Mouse (Mus musculus): ENCODE measurements around the gene Chtf18.

Gene Chtf18

GRCm38 (mm10) chr17:25735246-25735645 lies 8.0 kb upstream of the Chtf18 start:
- DNase-seq (ENCODE audit: low spot score), result no peak

- peak; percentile 60 for DNase-seq (ENCODE audit: low spot score)
Observed at GRCm38 (mm10) chr17:25732082-25732481, 4.9 kb upstream of the Chtf18 start.

- no peak for DNase-seq (ENCODE audit: low spot score)
Observed at GRCm38 (mm10) chr17:25728009-25728270, 721 bp upstream of the Chtf18 start.

- no peak for DNase-seq (ENCODE audit: low spot score)
Observed at GRCm38 (mm10) chr17:25725264-25725663, 2.0 kb downstream of the Chtf18 start.

GRCm38 (mm10) chr17:25723919-25724318 lies 3.3 kb downstream of the Chtf18 start:
- no peak for DNase-seq (ENCODE audit: low spot score)

GRCm38 (mm10) chr17:25723470-25723869 lies 3.7 kb downstream of the Chtf18 start:
- DNase-seq (ENCODE audit: low spot score), result no peak

- DNase-seq (ENCODE audit: low spot score), result no peak
Observed at GRCm38 (mm10) chr17:25721476-25721875, 5.7 kb downstream of the Chtf18 start.

GRCm38 (mm10) chr17:25717691-25718090 lies 9.5 kb downstream of the Chtf18 start:
- no peak for DNase-seq (ENCODE audit: low spot score)

- no peak for DNase-seq (ENCODE audit: low spot score)
Observed at GRCm38 (mm10) chr17:25716711-25717637, 10.2 kb downstream of the Chtf18 start, which contains the start of gene Gng13. Gng13 (plus strand) TSS chr17:25717171.

- DNase-seq (ENCODE audit: low spot score), result no peak
Observed at GRCm38 (mm10) chr17:25716130-25716529, 11.1 kb downstream of the Chtf18 start.

GRCm38 (mm10) chr17:25715627-25716026 lies 11.6 kb downstream of the Chtf18 start:
- DNase-seq (ENCODE audit: low spot score), result no peak

GRCm38 (mm10) chr17:25711136-25711535 lies 16.1 kb downstream of the Chtf18 start:
- no peak for DNase-seq (ENCODE audit: low spot score)

GRCm38 (mm10) chr17:25709994-25710393 lies 17.2 kb downstream of the Chtf18 start:
- DNase-seq (ENCODE audit: low spot score), result no peak

- DNase-seq (ENCODE audit: low spot score), result no peak
Observed at GRCm38 (mm10) chr17:25700863-25701496, 26.2 kb downstream of the Chtf18 start.

GRCm38 (mm10) chr17:25698446-25698845 lies 28.8 kb downstream of the Chtf18 start:
- no peak for DNase-seq (ENCODE audit: low spot score)

- no peak for DNase-seq (ENCODE audit: low spot score)
Observed at GRCm38 (mm10) chr17:25696263-25696662, 31.0 kb downstream of the Chtf18 start.

- DNase-seq (ENCODE audit: low spot score), result no peak
Observed at GRCm38 (mm10) chr17:25688922-25689321, 38.3 kb downstream of the Chtf18 start.

- DNase-seq (ENCODE audit: low spot score), result no peak
Observed at GRCm38 (mm10) chr17:25686323-25686722, 40.9 kb downstream of the Chtf18 start.

GRCm38 (mm10) chr17:25681636-25682035 lies 45.6 kb downstream of the Chtf18 start:
- no peak for DNase-seq (ENCODE audit: low spot score)

GRCm38 (mm10) chr17:25679818-25680217 lies 47.4 kb downstream of the Chtf18 start:
- DNase-seq (ENCODE audit: low spot score), result no peak

- no peak for DNase-seq (ENCODE audit: low spot score)
Observed at GRCm38 (mm10) chr17:25677969-25678368, 49.2 kb downstream of the Chtf18 start.

GRCm38 (mm10) chr17:25672982-25673381 lies 54.2 kb downstream of the Chtf18 start:
- no peak for DNase-seq (ENCODE audit: low spot score)
